Mouse (Mus musculus) monocyte, adult 5-6 weeks (primary cell): ENCODE results near the gene Prodh2. TPM values are rescaled to one million over a fixed set of nuclear protein-coding genes. Genes with fewer than 3 reads are reported as not detected.
"Not testable (repeated sequence)": the region's sequence is repeated elsewhere in the genome, so short reads cannot be mapped to it uniquely, and the experiment has no call there.

Source experiments
- ATAC-seq: fragments of 153-309, 156-312 bp; replicated peaks from 2 replicates; pipeline ENCODE4 v1.8.0; 2017; ENCODE audit warnings: mild to moderate bottlenecking; ENCODE audit not compliant: low TSS enrichment, insufficient number of reproducible peaks, severe bottlenecking, poor library complexity, low FRiP score
- total RNA-seq: library from RNA; stranded (forward); fragments of 200-1000, 200-491, 200-594 nt; gene quantifications from 3 replicates; pipeline ENCODE4 v1.2.3, GENCODE M21; 2017

Prodh2 gene
- total RNA-seq: not detected in 3 replicates

DNA sequence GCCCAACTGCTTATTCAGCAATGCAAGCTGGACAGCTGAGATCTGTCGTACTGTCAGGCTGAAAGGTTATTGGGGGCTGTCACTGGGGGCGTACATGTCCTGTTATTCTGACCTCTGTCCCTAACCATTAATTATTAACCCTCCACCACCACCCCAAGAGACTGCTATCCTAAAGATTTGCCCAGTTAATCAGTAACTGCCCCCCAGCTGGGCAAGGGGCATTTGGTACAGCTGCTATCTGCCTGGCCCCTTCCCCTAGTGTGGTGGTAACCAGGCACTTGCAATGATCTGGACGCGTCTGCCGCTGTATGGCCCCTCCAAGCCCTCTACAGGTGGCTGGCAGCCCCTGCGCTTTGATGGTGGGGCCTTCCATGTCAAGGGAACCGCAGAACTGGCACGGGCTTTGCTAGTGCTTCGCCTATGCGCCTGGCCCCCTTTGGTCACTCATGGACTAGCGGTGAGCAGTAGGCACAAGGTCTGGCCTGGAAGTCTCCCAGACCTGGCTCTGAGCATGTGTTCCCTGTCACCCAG, at the start of gene Prodh2:
TSS of gene Prodh2 (plus strand) at position 222 of the 531 bp plus-strand sequence.
- ATAC-seq: no peak

DNA sequence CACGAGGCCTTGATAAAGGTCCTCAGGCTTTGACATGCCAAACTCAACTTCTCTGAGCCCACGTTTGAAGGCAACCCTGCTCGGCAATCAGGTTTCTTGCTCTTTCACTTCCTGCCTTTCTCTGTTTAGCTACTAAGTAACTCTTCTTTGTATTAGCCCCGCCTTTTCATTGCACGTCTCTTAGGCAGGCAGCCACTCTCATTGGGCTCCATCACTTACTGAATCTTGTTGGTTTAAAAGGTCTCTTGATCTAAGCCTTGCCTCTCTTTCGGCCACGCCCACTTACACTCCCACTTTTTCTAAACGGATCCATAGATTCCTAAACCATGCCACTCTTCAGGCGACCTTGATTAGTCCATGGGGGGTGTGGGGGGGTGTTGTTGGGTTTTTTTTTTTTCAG, 49.7 kb upstream of the Prodh2 start:
- ATAC-seq: no peak

- ATAC-seq: no peak
Measured at GRCm38 (mm10) chr7:30444154-30444970, 49.1 kb upstream of the Prodh2 start.

DNA sequence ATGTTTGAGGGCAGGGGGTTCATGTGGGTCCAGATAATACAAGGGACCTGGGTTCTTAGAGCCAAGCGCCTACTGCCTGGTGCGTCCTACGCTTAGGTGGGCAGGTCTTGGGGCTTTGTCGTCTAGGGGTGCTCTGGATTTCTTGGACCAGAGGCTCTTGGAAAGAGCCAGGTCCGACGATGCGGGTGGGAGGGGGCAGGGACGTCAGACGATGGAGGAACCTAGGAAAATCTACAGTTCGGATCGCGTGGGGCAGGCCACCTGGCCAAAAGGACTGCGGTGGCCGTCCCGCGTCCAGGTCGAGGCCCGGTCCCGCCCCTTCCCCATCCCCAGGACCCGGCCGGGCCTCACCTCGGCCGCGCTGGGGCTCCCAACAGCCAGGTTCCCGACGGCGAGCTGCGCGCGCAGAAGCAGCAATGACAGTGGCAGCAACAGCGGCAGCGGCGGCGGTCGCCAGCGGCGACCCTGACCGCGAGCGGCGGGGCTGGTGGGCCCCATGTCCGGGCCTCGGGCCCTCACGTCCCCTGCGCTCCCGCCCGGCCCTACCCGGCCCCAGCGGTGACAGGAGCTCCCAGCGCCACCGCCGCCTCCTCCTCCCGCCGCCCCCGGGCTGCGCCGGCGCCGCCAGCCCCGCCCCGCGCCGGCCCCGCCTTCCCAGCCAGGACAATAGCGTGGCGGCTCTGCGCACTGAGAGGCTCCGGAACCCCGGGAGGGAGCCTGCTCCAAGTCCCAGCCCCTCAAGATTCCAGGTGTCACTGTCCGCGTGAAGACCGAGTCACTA, 48.3 kb upstream of the Prodh2 start, which contains the start of gene Aplp1:
TSS of gene Aplp1 (minus strand) at position 565 of the 781 bp plus-strand sequence.
- no peak for ATAC-seq

- ATAC-seq: no peak
Measured at GRCm38 (mm10) chr7:30450241-30450640, 43.2 kb upstream of the Prodh2 start.

- ATAC-seq: 0 out of 2 replicates have a peak, but pooled peaks have one; percentile 7
Measured at GRCm38 (mm10) chr7:30453327-30453726, 40.1 kb upstream of the Prodh2 start.

GRCm38 (mm10) chr7:30453766-30454165, 39.7 kb upstream of the Prodh2 start:
- ATAC-seq: no peak

GRCm38 (mm10) chr7:30454259-30454658, 39.2 kb upstream of the Prodh2 start:
- no peak for ATAC-seq

DNA sequence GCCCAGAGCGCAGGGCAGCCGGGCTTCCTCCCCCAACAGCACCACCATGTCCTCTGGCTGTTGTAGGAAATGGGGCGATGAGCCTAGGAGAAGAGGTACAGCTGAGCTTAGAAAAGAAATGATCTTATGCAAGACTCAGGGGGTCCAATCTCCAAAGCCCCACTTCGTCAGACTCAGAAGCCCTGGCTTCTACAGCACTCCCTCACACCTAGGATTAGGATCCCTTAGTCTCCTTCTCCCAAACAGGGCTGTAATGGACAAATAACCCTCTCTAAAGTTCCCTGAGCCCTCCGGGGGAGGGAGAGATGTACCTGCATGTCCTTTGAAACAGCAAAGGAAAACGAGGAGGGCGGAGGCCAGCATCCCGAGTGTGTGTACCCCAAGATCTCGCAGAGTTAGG, 36.9 kb upstream of the Prodh2 start:
- ATAC-seq: no peak

GRCm38 (mm10) chr7:30456911-30457628, 36.4 kb upstream of the Prodh2 start:
- ATAC-seq: no peak

DNA sequence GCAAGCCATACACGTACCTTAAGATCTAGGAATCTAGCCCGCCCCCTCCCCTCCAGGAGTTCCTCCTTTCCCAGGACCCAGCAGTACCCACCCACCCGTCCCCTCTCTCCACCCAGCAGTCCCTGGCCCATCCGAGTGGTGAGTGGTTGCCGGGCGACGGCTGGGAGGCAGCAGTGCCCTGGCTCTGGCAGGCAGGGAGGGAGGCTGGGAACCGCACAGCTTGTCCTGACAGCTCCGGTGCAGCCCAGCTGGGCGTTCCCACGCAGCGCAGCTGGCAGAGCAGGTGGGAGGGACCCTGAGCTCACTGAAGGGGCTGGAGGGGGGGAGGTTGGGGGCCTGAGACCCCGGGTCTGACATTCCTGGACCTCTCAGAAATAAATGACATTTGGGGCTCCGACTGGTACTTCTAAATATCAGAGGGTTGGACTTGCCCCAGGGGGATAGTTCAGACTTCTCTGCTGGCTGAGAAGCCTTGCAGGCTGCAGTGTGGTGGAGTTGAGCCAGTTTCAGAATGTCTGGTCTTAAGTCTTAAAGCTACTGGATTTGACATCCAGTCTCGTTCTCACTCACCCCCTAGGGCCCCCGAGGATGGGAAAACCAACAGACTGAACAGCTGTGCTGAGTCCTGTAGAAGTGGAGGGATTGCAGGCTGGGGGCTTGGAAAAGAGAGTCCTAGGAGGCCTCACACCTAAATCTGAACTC, 35.6 kb upstream of the Prodh2 start, which contains the start of the genes Kirrel2 and Nphs1:
TSS of gene Kirrel2 (minus strand) at position 62 of the 702 bp plus-strand sequence.
TSS of gene Nphs1 (plus strand) at position 687 of the 702 bp plus-strand sequence.
- ATAC-seq: no peak

DNA sequence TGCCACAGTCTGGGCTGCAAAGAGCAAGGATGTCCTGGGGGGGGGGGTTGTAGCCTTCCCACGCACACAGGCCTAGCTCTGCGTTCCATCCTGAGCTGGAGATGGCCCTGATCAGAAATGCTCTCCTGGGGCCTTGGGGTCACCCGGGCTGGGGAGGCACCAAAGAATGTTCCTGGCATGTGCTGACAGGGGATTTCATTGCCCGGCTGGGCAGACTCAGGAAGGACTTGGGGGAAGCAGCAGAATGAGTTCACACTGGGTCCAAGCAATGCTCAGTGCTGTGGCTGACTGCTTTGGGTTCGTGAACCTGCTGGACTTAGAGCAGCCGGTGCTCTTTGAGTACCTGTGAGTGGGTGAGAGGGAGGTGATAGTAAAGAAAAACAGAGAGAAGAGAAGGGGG, 33.9 kb upstream of the Prodh2 start:
- ATAC-seq: no peak

GRCm38 (mm10) chr7:30463568-30463967, 29.9 kb upstream of the Prodh2 start:
- no peak for ATAC-seq

GRCm38 (mm10) chr7:30463996-30464395, 29.4 kb upstream of the Prodh2 start:
- ATAC-seq: no peak

DNA sequence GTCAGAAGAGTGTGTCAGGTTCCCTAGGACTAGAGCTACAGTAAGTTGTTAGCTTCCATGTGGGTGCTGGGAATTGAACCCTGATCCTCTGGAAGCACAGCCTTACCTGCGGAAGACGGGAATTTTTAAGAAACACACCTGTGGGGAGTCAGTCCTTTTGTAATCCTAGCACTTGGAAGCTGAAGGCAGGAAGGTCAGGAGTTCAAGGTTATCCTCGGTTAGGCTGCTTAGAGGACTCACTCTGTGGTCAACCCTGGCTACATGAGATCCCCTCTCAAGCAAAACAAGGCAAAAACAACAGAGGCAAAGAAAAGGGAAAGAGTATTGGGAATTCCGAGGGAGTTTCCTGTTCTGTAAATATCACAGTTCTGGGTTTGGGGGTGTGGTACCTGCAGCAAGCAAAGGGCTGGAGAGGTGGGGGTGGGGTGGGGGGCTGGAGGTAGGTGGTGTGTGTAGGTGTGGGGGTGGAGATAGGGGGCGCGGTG, 28.6 kb upstream of the Prodh2 start:
- ATAC-seq: no peak

DNA sequence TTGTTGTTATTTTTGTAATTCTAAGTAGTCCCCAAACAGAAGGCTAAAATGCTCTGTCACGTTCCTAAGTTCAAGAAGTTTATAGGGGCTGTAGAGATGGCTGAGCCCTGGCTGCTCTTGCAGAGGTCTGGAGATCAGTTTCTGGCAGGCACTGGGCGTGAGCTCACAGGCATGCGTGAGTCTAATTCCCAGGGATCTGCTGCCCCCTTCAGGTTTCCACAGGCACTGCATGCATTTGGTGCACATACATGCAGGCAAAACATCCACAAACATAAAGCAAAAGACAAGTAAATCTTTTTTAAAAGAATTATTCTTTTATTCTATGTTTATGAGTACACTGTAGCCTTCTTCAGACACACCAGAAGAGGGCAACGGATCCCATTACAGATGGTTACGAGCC, 21.0 kb upstream of the Prodh2 start:
- ATAC-seq: peak; percentile 73; the same call in 1 of the 2 replicates

- no peak for ATAC-seq
Measured at GRCm38 (mm10) chr7:30474999-30475398, 18.4 kb upstream of the Prodh2 start.

- ATAC-seq: not testable (repeated sequence)
Measured at GRCm38 (mm10) chr7:30476136-30476535, 17.3 kb upstream of the Prodh2 start.
